Mouse (Mus musculus): ENCODE data around the gene Ap1b1. TPM values are rescaled to one million over a fixed set of nuclear protein-coding genes. Genes with fewer than 3 reads are reported as not detected.

The Ap1b1 gene
- total and polyA plus RNA-seq, 3 experiments, result 38.6 to 57.8 (median 44.2) TPM

DNA sequence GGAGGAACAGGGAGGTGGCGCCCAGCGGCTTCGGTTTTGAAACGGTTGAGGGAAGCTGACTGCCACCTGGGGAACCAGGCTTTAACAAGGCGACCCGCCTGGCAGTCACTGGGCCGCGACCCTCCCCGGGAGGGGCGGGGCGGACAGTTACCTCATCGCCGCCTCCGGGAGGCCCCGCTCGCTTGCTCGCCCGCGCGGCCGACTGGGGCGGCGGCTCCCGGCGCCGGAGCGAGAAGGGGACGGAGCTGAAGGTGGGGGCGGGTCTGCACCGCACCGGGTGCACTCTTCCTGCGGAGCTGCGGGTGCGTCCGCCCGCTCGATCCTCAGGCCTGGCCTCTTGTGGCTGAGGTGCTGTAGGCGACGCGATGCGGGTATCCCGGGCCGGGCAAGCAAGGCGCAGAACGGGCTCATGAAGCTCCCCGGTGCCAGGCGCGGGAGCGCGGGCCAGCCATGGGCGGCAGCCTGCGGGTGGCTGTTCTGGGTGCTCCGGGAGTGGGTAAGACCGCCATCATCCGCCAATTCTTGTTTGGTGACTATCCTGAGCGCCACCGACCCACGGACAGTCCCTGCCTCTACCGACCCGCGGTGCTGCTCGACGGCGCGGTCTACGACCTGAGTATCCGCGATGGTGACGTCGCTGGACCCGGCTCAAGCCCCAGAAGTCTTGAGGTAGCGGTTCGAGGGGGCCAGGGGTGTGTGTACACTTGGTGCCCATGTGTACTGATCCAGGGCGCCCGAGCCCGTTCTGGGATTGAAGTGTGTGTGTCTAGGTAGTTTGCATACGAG, 71.4 kb downstream of the Ap1b1 start, which contains the start of gene Rasl10a (continued):
- TF ChIP-seq ZMIZ1 (IDR thresholded peaks at IDR 0.05; ENCODE audit: low read depth, low read length), result 0 out of 2 replicates have a peak, but pooled peaks have one; percentile 44
- peak; percentile 61; the same call in 1 of the 2 replicates for TF ChIP-seq IRF4 (IDR thresholded peaks at IDR 0.05; ENCODE audit: low read depth, low read length)
- no peak for TF ChIP-seq ZNF384 (IDR thresholded peaks at IDR 0.05; ENCODE audit: low read depth, low read length)
- TF ChIP-seq HCFC1 (IDR thresholded peaks at IDR 0.05; ENCODE audit: low read depth, low read length), result peak; percentile 8; the same call in 1 of the 2 replicates
- TF ChIP-seq PAX5 (IDR thresholded peaks at IDR 0.05; ENCODE audit: low read length), result no peak
- TF ChIP-seq USF2 (conservative IDR thresholded peaks at IDR 0.05; ENCODE audit: low read depth, low read length), result no peak
- peak; percentile 81 for TF ChIP-seq CHD1 (IDR thresholded peaks at IDR 0.05; ENCODE audit: low read depth, low read length)
- no peak for TF ChIP-seq JUND (conservative IDR thresholded peaks at IDR 0.05; ENCODE audit: low read depth, low read length)
- no peak for TF ChIP-seq MAFK (IDR thresholded peaks at IDR 0.05; ENCODE audit: insufficient replicate concordance, low read length)
- TF ChIP-seq MYC (IDR thresholded peaks at IDR 0.05; ENCODE audit: low read depth, low read length), result no peak
- TF ChIP-seq USF1 (IDR thresholded peaks at IDR 0.05; ENCODE audit: low read depth, low read length), result no peak

- Histone ChIP-seq H3K4me2 (ENCODE audit: insufficient read depth, low read depth, poor library complexity, severe bottlenecking) (peak overlapping the region; percentile 92), H3K79me2 (replicated peaks; ENCODE audit: control insufficient read depth, extremely low read depth, insufficient read depth, poor library complexity, severe bottlenecking) (no peaks in the 10 kb centered on the region), H3K4me3 (replicated peaks in 1 of 3; ENCODE audit: low read depth in 2 of 3, low read length in 2 of 3, poor library complexity in 1 of 3) (peak overlapping the region in 2 of 3 experiments; percentile 13 to 38), H3K4me1 (ENCODE audit: control insufficient read depth in 1 of 2, insufficient read depth in 2 of 2) (peaks cover 42 to 82% of the 10 kb centered on the region in 2 experiments), H3K27ac (ENCODE audit: insufficient read depth, low read depth) (no peak overlapping the region), H3K9me3 (replicated peaks; ENCODE audit: low read length) (no peaks in the 10 kb centered on the region), H3K36me3 (replicated peaks in 1 of 2; ENCODE audit: control insufficient read depth in 1 of 2, insufficient read depth in 1 of 2, low read length in 1 of 2) (peaks cover 0 to 14% of the 10 kb centered on the region in 2 experiments), H3K27me3 (replicated peaks) (peaks cover 16% of the 10 kb centered on the region), H3K9ac (ENCODE audit: insufficient read depth, low read depth) (peak overlapping the region; percentile 11; the same call in 1 of the 2 replicates)
- in situ Hi-C loops (cut with MboI; ENCODE audit: low pct_ligation_motif_present, low pct_unique_long_range_greater_than_20kb, low sequenced_read_pairs) (no loop called here), dilution Hi-C loops (cut with MboI; ENCODE audit: extremely low pct_ligation_motif_present, extremely low pct_unique_long_range_greater_than_20kb, low sequenced_read_pairs) (no loop called here)
- TF ChIP-seq UBTF (IDR thresholded peaks at IDR 0.05; ENCODE audit: low read depth, low read length), result 0 out of 2 replicates have a peak, but pooled peaks have one; percentile 3
- no peak for TF ChIP-seq JUND (conservative IDR thresholded peaks at IDR 0.05; ENCODE audit: low read depth, low read length)
- TF ChIP-seq E2F4 (IDR thresholded peaks at IDR 0.05; ENCODE audit: insufficient replicate concordance, low read depth, low read length), result no peak
- DNase-seq (ENCODE audit: extremely low read depth), result no peak
These were observed 72.2 kb downstream of the Ap1b1 start for GRCm38 (mm10) chr11:5058783-5059182.

DNA sequence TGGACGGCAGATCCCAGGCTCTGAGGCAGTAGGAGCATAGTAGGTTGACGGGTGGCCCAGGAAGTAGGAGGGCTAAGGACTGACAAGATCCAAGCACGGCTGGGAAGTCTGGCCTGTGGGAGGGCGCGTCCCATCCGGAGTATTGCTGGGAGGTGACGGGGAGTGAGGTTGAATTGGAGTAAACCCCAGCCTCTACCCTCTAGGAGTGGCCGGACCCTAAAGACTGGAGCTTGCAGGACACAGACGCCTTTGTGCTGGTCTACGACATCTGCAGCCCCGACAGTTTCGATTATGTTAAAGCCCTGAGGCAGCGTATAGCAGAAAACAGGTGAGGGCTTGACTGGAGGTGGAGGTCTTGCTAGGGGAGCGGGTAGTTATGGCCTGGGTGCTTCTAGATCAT, 72.6 kb downstream of the Ap1b1 start:
- H3K4me3 ChIP-seq (replicated peaks in 1 of 3; ENCODE audit: low read depth in 2 of 3, low read length in 2 of 3, poor library complexity in 1 of 3), result peak overlapping the region in 2 of 3 experiments; percentile 7 to 13
- TF ChIP-seq GABPA (IDR thresholded peaks at IDR 0.05; ENCODE audit: insufficient replicate concordance, low read depth, low read length) (no peak), ZC3H11A (IDR thresholded peaks at IDR 0.05; ENCODE audit: low read depth, low read length) (no peak), MAFK (IDR thresholded peaks at IDR 0.05; ENCODE audit: insufficient replicate concordance, low read length) (no peak), RAD21 (IDR thresholded peaks at IDR 0.05; ENCODE audit: low read depth, low read length) (no peak), E2F4 (IDR thresholded peaks at IDR 0.05; ENCODE audit: insufficient replicate concordance, low read depth, low read length) (no peak), IRF4 (IDR thresholded peaks at IDR 0.05; ENCODE audit: low read depth, low read length) (no peak), HCFC1 (IDR thresholded peaks at IDR 0.05; ENCODE audit: low read depth, low read length) (no peak), POLR2A (IDR thresholded peaks at IDR 0.05; ENCODE audit: low read depth, low read length) (no peak), MEF2A (IDR thresholded peaks at IDR 0.05; ENCODE audit: borderline replicate concordance, low read depth, low read length) (no peak), CTCF (conservative IDR thresholded peaks at IDR 0.05 in 1 of 2, IDR thresholded peaks at IDR 0.05 in 1 of 2; ENCODE audit: low read depth in 2 of 2, low read length in 2 of 2) (no peak), CHD1 (IDR thresholded peaks at IDR 0.05; ENCODE audit: low read depth, low read length) (no peak), ZMIZ1 (IDR thresholded peaks at IDR 0.05; ENCODE audit: low read depth, low read length) (no peak), TBP (conservative IDR thresholded peaks at IDR 0.05; ENCODE audit: low read depth, low read length) (no peak), EP300 (IDR thresholded peaks at IDR 0.05; ENCODE audit: low read length) (no peak), MAX (IDR thresholded peaks at IDR 0.05; ENCODE audit: low read length) (no peak), JUN (IDR thresholded peaks at IDR 0.05; ENCODE audit: insufficient read depth, low read depth, low read length) (no peak), SIN3A (IDR thresholded peaks at IDR 0.05; ENCODE audit: low read length) (no peak)
- no peak overlapping the region for H3K27ac ChIP-seq (ENCODE audit: insufficient read depth, low read depth)
- in situ Hi-C loops (cut with MboI; ENCODE audit: low pct_ligation_motif_present, low pct_unique_long_range_greater_than_20kb, low sequenced_read_pairs), result no loop called here
- H3K9ac ChIP-seq (ENCODE audit: insufficient read depth, low read depth), result no peak overlapping the region
- H3K9me3 ChIP-seq (replicated peaks; ENCODE audit: low read length), result no peaks in the 10 kb centered on the region
- H3K4me2 ChIP-seq (ENCODE audit: insufficient read depth, low read depth, poor library complexity, severe bottlenecking), result peak overlapping the region; percentile 92
- peaks cover 21% of the 10 kb centered on the region for H3K27me3 ChIP-seq (replicated peaks)
- peaks cover 45 to 86% of the 10 kb centered on the region in 2 experiments for H3K4me1 ChIP-seq (ENCODE audit: control insufficient read depth in 1 of 2, insufficient read depth in 2 of 2)
- H3K79me2 ChIP-seq (replicated peaks; ENCODE audit: control insufficient read depth, extremely low read depth, insufficient read depth, poor library complexity, severe bottlenecking), result no peaks in the 10 kb centered on the region
- peaks cover 0 to 14% of the 10 kb centered on the region in 2 experiments for H3K36me3 ChIP-seq (replicated peaks in 1 of 2; ENCODE audit: control insufficient read depth in 1 of 2, insufficient read depth in 1 of 2, low read length in 1 of 2)
- dilution Hi-C loops (cut with MboI; ENCODE audit: extremely low pct_ligation_motif_present, extremely low pct_unique_long_range_greater_than_20kb, low sequenced_read_pairs), result no loop called here
- DNase-seq (ENCODE audit: extremely low read depth), result no peak

All from CH12.LX (cell line).